Mouse (Mus musculus) CH12.LX (cell line): Measurements from ENCODE around the gene Itpr2. TPM values are rescaled to one million over a fixed set of nuclear protein-coding genes. Genes with fewer than 3 reads are reported as not detected.

Source experiments
- DNase-seq: peaks from one replicate; pipeline ENCODE4 v3.0.0-alpha.2; 2013; ENCODE audit errors: extremely low read depth
- H3K27ac ChIP-seq: 2 replicates; pipeline ENCODE4 v1.5.1; 2012; ENCODE audit warnings: low read depth, mild to moderate bottlenecking, control low read depth, moderate library complexity; ENCODE audit not compliant: insufficient read depth
- H3K27me3 ChIP-seq: replicated peaks from 2 replicates; pipeline ENCODE3; 2012; ENCODE audit warnings: inconsistent platforms
- H3K36me3 ChIP-seq, 2 experiments: replicated peaks in 1 of 2; 2 replicates each; pipeline versions ENCODE3 to v1.6.1; 2012; ENCODE audit warnings: inconsistent platforms in 1 of 2, low read length in 1 of 2, mild to moderate bottlenecking in 1 of 2, mixed read lengths in 1 of 2, moderate library complexity in 1 of 2; ENCODE audit not compliant: control insufficient read depth in 1 of 2, insufficient read depth in 1 of 2
- H3K4me1 ChIP-seq, 2 experiments: 2 replicates each; pipeline ENCODE4 v1.6.1; 2012; ENCODE audit warnings: inconsistent platforms in 1 of 2, moderate library complexity in 1 of 2; ENCODE audit not compliant: insufficient read depth in 2 of 2, control insufficient read depth in 1 of 2
- H3K4me2 ChIP-seq: 2 replicates; pipeline ENCODE4 v1.6.1; 2012; ENCODE audit warnings: low read depth, mild to moderate bottlenecking, control low read depth; ENCODE audit not compliant: poor library complexity, insufficient read depth, severe bottlenecking
- H3K4me3 ChIP-seq, 3 experiments: fragments of 150-350 bp in 1 of 3; sonication (generic) in 1 of 3; replicated peaks in 1 of 3; 2 replicates each; pipeline versions ENCODE3 to v1.5.1; 2011 to 2012; ENCODE audit warnings: low read depth in 2 of 3, low read length in 2 of 3, mild to moderate bottlenecking in 2 of 3, moderate library complexity in 2 of 3, control low read depth in 1 of 3, improper control_type of control experiment in 1 of 3, inconsistent platforms in 1 of 3, mixed read lengths in 1 of 3; ENCODE audit not compliant: poor library complexity in 1 of 3
- H3K79me2 ChIP-seq: replicated peaks from 2 replicates; pipeline ENCODE4 v1.6.1; 2012; ENCODE audit warnings: mild to moderate bottlenecking, moderate library complexity; ENCODE audit not compliant: control insufficient read depth, poor library complexity, insufficient read depth, severe bottlenecking; ENCODE audit errors: extremely low read depth
- H3K9ac ChIP-seq: 2 replicates; pipeline ENCODE4 v1.6.1; 2012; ENCODE audit warnings: low read depth, mild to moderate bottlenecking, control low read depth, moderate library complexity; ENCODE audit not compliant: insufficient read depth
- H3K9me3 ChIP-seq: replicated peaks from 2 replicates; pipeline ENCODE3; 2012; ENCODE audit warnings: low read length, inconsistent platforms, mixed read lengths
- BHLHE40 ChIP-seq: IDR thresholded peaks from 2 replicates; pipeline ENCODE4 v1.6.1; 2011; ENCODE audit warnings: mild to moderate bottlenecking, low read depth, low read length, improper control_type of control experiment
- CHD1 ChIP-seq: IDR thresholded peaks from 2 replicates; pipeline ENCODE4 v1.6.1; 2012; ENCODE audit warnings: low read depth, low read length, improper control_type of control experiment, inconsistent platforms
- CTCF ChIP-seq, 2 experiments: IDR thresholded peaks in 1 of 2; conservative IDR thresholded peaks in 1 of 2; 2 replicates each; pipeline ENCODE4 v1.5.1; 2011 to 2012; ENCODE audit warnings: low read depth in 2 of 2, low read length in 2 of 2, improper control_type of control experiment in 1 of 2, inconsistent platforms in 1 of 2, mild to moderate bottlenecking in 1 of 2, moderate library complexity in 1 of 2
- ETS1 ChIP-seq: conservative IDR thresholded peaks from 2 replicates; pipeline ENCODE4 v1.6.1; 2012; ENCODE audit warnings: low read depth, mild to moderate bottlenecking, inconsistent platforms, low read length, improper control_type of control experiment, moderate library complexity
- JUN ChIP-seq: IDR thresholded peaks from 2 replicates; pipeline ENCODE4 v1.6.1; 2011; ENCODE audit warnings: low read depth, mild to moderate bottlenecking, low read length, improper control_type of control experiment, moderate library complexity; ENCODE audit not compliant: insufficient read depth
- KAT2A ChIP-seq: IDR thresholded peaks from 2 replicates; pipeline ENCODE4 v1.6.1; 2012; ENCODE audit warnings: low read length, improper control_type of control experiment, inconsistent platforms; ENCODE audit not compliant: insufficient replicate concordance
- MAX ChIP-seq: IDR thresholded peaks from 2 replicates; pipeline ENCODE4 v1.6.1; 2011; ENCODE audit warnings: low read length, improper control_type of control experiment
- MEF2A ChIP-seq: IDR thresholded peaks from 2 replicates; pipeline ENCODE4 v1.6.1; 2014; ENCODE audit warnings: low read depth, mild to moderate bottlenecking, inconsistent platforms, low read length, improper control_type of control experiment, borderline replicate concordance
- MXI1 ChIP-seq: IDR thresholded peaks from 2 replicates; pipeline ENCODE4 v1.6.1; 2011; ENCODE audit warnings: mild to moderate bottlenecking, low read depth, low read length, improper control_type of control experiment
- NELFE ChIP-seq: IDR thresholded peaks from 2 replicates; pipeline ENCODE4 v1.6.1; 2011; ENCODE audit warnings: low read depth, low read length, improper control_type of control experiment
- PAX5 ChIP-seq: IDR thresholded peaks from 2 replicates; pipeline ENCODE4 v1.6.1; 2012; ENCODE audit warnings: low read length, inconsistent platforms, mixed read lengths
- POLR2A ChIP-seq: IDR thresholded peaks from 2 replicates; pipeline ENCODE4 v1.6.1; 2011; ENCODE audit warnings: low read depth, mild to moderate bottlenecking, improper control_type of control experiment, low read length
- POLR2AphosphoS2 ChIP-seq: IDR thresholded peaks from 2 replicates; pipeline ENCODE4 v1.6.1; 2011; ENCODE audit warnings: low read depth, low read length, improper control_type of control experiment
- RAD21 ChIP-seq: IDR thresholded peaks from 2 replicates; pipeline ENCODE4 v1.6.1; 2011; ENCODE audit warnings: low read depth, mild to moderate bottlenecking, low read length, improper control_type of control experiment, moderate library complexity
- RCOR1 ChIP-seq: conservative IDR thresholded peaks from 2 replicates; pipeline ENCODE4 v1.6.1; 2012; ENCODE audit warnings: low read depth, mild to moderate bottlenecking, inconsistent platforms, low read length, improper control_type of control experiment
- TBP ChIP-seq: conservative IDR thresholded peaks from 2 replicates; pipeline ENCODE4 v1.6.1; 2011; ENCODE audit warnings: low read depth, low read length, improper control_type of control experiment
- USF2 ChIP-seq: conservative IDR thresholded peaks from 2 replicates; pipeline ENCODE4 v1.6.1; 2011; ENCODE audit warnings: low read depth, low read length, improper control_type of control experiment
- ZKSCAN1 ChIP-seq: IDR thresholded peaks from 2 replicates; pipeline ENCODE4 v1.6.1; 2012; ENCODE audit warnings: low read depth, inconsistent platforms, low read length, improper control_type of control experiment, borderline replicate concordance
- dilution Hi-C: fragments of 300-500 bp; cut with MboI; formaldehyde crosslinking; loops from 2 replicates; pipeline ENCODE4 v1.14.3; 2020; ENCODE audit warnings: low sequenced_read_pairs; ENCODE audit not compliant: extremely low pct_unique_long_range_greater_than_20kb, extremely low pct_ligation_motif_present
- in situ Hi-C: fragments of 300-500 bp; cut with MboI; formaldehyde crosslinking; loops from 3 replicates; pipeline ENCODE4 v1.14.3; 2019; ENCODE audit warnings: low sequenced_read_pairs, low pct_ligation_motif_present, low pct_unique_long_range_greater_than_20kb, mixed read lengths
- polyA plus RNA-seq: library from polyadenylated mRNA; unstranded; fragments of >175 nt; gene quantifications from 2 replicates; pipeline ENCODE4 v1.2.1, GENCODE M21; 2012; ENCODE audit warnings: low read depth; ENCODE audit not compliant: insufficient read length
- total RNA-seq, 2 experiments: library from RNA; depleted of rRNA; stranded (reverse); fragments of 300-350 nt in 1 of 2; fragments of >200 nt in 1 of 2; gene quantifications; 2 replicates each; pipeline ENCODE4 v1.2.3; 2012 to 2014

The Itpr2 gene
- total and polyA plus RNA-seq, 3 experiments = 3.5 to 8.9 (median 4.4) TPM

- H3K79me2 ChIP-seq = no peaks in the 10 kb centered on the region
- peaks cover 0 to 6% of the 10 kb centered on the region in 2 experiments for H3K36me3 ChIP-seq
- in situ Hi-C loops = no loop called here
- no peak for DNase-seq
- no peaks in the 10 kb centered on the region for H3K4me1 ChIP-seq
- TF ChIP-seq PAX5 (no peak), JUN (no peak), USF2 (no peak)
- TF ChIP-seq, all 38 proteins: peak for 0
- no peaks in the 10 kb centered on the region for H3K27me3 ChIP-seq
- no peak overlapping the region for H3K9ac ChIP-seq
- no peak overlapping the region for H3K27ac ChIP-seq
- dilution Hi-C loops = no loop called here
- H3K4me3 ChIP-seq = no peak overlapping the region
- H3K4me2 ChIP-seq = no peak overlapping the region
- H3K9me3 ChIP-seq = peaks cover 4% of the 10 kb centered on the region
Observed at GRCm38 (mm10) chr6:146125621-146126020, 376.4 kb downstream of the Itpr2 start.

DNA sequence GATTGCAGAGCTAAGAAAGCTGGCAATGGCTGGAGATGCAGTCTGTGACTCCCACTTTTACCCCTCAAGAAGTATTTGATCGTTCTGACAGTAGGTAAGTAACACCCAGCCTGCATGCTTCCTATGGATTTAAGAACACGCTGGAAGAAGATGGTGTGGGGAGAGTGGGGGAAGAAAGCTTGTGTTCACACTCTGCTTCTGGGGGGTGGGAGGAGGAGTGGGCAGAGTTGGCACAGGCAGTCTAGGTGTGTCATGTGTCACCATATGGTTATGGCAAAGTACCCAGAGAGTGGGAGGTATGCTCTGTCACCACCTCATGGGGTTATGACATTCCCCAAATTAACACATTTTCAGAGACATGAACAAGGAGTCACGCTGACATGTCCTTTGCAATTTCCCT, 377.5 kb downstream of the Itpr2 start:
- peaks cover 0 to 6% of the 10 kb centered on the region in 2 experiments for H3K36me3 ChIP-seq
- dilution Hi-C loops = no loop called here
- H3K79me2 ChIP-seq = no peaks in the 10 kb centered on the region
- in situ Hi-C loops = no loop called here
- DNase-seq = no peak
- no peaks in the 10 kb centered on the region for H3K27me3 ChIP-seq
- H3K4me2 ChIP-seq = no peak overlapping the region
- peaks cover 4% of the 10 kb centered on the region for H3K9me3 ChIP-seq
- H3K4me1 ChIP-seq = peaks cover 0 to 6% of the 10 kb centered on the region in 2 experiments; a peak in 2 of 4 replicates
- no peak overlapping the region for H3K9ac ChIP-seq
- H3K4me3 ChIP-seq = no peak overlapping the region
- TF ChIP-seq MEF2A = no peak
- H3K27ac ChIP-seq = no peak overlapping the region

GRCm38 (mm10) chr6:146123656-146124055, 378.4 kb downstream of the Itpr2 start:
- no peak overlapping the region for H3K27ac ChIP-seq
- DNase-seq = no peak
- no peak overlapping the region for H3K4me3 ChIP-seq
- no peak overlapping the region for H3K9ac ChIP-seq
- H3K9me3 ChIP-seq = peaks cover 2% of the 10 kb centered on the region
- H3K4me1 ChIP-seq = peaks cover 0 to 6% of the 10 kb centered on the region in 2 experiments; a peak in 2 of 4 replicates
- peaks cover 0 to under 1% of the 10 kb centered on the region in 2 experiments for H3K36me3 ChIP-seq
- in situ Hi-C loops = no loop called here
- H3K79me2 ChIP-seq = no peaks in the 10 kb centered on the region
- H3K4me2 ChIP-seq = no peak overlapping the region
- TF ChIP-seq PAX5 (no peak), POLR2AphosphoS2 (no peak), CTCF (conservative IDR thresholded peaks at IDR 0.05 in 1 of 2, IDR thresholded peaks at IDR 0.05 in 1 of 2; ENCODE audit: low read depth in 2 of 2, low read length in 2 of 2) (no peak)
- dilution Hi-C loops = no loop called here
- no peaks in the 10 kb centered on the region for H3K27me3 ChIP-seq

DNA sequence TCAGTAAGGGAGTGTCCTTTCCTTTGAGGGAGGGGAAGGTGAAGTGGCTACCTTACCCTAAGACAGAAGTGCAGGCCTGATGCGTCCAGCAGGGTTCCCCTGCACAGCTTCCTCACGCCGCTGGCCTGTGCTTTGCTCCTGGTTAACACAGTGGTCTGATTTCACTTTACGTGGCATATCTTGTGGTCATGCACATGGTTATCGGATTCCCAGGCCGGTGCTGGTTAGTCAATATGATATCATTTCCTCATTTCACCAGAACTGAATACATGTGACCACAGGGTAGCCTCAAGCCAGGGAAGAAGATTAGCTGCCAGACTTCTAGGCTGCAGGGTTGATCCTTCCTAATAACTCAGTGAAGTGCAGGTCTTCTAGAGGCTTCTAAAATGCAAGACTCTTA, 381.9 kb downstream of the Itpr2 start:
- dilution Hi-C loops (no loop called here), in situ Hi-C loops (no loop called here)
- Histone ChIP-seq H3K27ac (no peak overlapping the region), H3K36me3 (no peaks in the 10 kb centered on the region), H3K27me3 (no peaks in the 10 kb centered on the region), H3K4me2 (no peak overlapping the region), H3K79me2 (no peaks in the 10 kb centered on the region), H3K9me3 (no peaks in the 10 kb centered on the region), H3K9ac (no peak overlapping the region), H3K4me1 (peaks cover 0 to 6% of the 10 kb centered on the region in 2 experiments; a peak in 2 of 4 replicates), H3K4me3 (no peak overlapping the region)
- DNase-seq = peak; percentile 24
- TF ChIP-seq USF2 (no peak), NELFE (no peak), MAX (peak; percentile 59; the same call in 1 of the 2 replicates), RAD21 (no peak), ETS1 (peak; percentile 13; the same call in 1 of the 2 replicates), POLR2A (no peak), KAT2A (no peak), POLR2AphosphoS2 (no peak), CHD1 (no peak), TBP (no peak), CTCF (conservative IDR thresholded peaks at IDR 0.05 in 1 of 2, IDR thresholded peaks at IDR 0.05 in 1 of 2; ENCODE audit: low read depth in 2 of 2, low read length in 2 of 2) (no peak), MEF2A (no peak), BHLHE40 (peak; percentile 51; the same call in 1 of the 2 replicates), ZKSCAN1 (no peak), RCOR1 (no peak), MXI1 (no peak)
